Mouse (Mus musculus) intestine, embryonic 16.5 days (tissue): ENCODE data around the gene 1600014C23Rik. TPM values are rescaled to one million over a fixed set of nuclear protein-coding genes. Genes with fewer than 3 reads are reported as not detected.

Experiments
- ATAC-seq: fragments of 200-750 bp; cut with Nextera tagmentation; 2 replicates; pipeline ENCODE4 v1.8.0; 2017; ENCODE audit warnings: moderate TSS enrichment, moderate library complexity
- H3K27ac ChIP-seq: fragments of 300-500 bp; sonication (generic); 2 replicates; pipeline ENCODE4 v1.5.1; 2014; ENCODE audit warnings: mild to moderate bottlenecking, low read length
- H3K27me3 ChIP-seq: fragments of 300-500 bp; sonication (generic); replicated peaks from 2 replicates; pipeline ENCODE4 v1.6.1; 2014; ENCODE audit warnings: low read length, control low read depth, mixed read lengths; ENCODE audit not compliant: control insufficient read depth, insufficient read depth
- H3K36me3 ChIP-seq: fragments of 300-500 bp; sonication (generic); 2 replicates; pipeline ENCODE4 v1.6.1; 2014; ENCODE audit warnings: low read length, control low read depth; ENCODE audit not compliant: control insufficient read depth, insufficient read depth
- H3K4me1 ChIP-seq: fragments of 300-500 bp; sonication (generic); 2 replicates; pipeline ENCODE4 v1.6.1; 2014; ENCODE audit warnings: low read length, control low read depth, mixed read lengths; ENCODE audit not compliant: control insufficient read depth, insufficient read depth
- H3K4me2 ChIP-seq: fragments of 300-500 bp; sonication (generic); 2 replicates; pipeline ENCODE4 v1.6.1; 2014; ENCODE audit warnings: low read depth, low read length, control low read depth
- H3K4me3 ChIP-seq: fragments of 300-500 bp; sonication (generic); 2 replicates; pipeline ENCODE4 v1.5.1; 2014; ENCODE audit warnings: mild to moderate bottlenecking, low read length
- H3K9ac ChIP-seq: fragments of 300-500 bp; sonication (generic); 2 replicates; pipeline ENCODE4 v1.6.1; 2014; ENCODE audit warnings: low read depth, low read length
- H3K9me3 ChIP-seq: fragments of 300-500 bp; sonication (generic); 2 replicates; pipeline ENCODE4 v1.6.1; 2016; ENCODE audit warnings: low read length, control low read depth; ENCODE audit not compliant: control insufficient read depth
- WGBS: fragments of 180-500 bp; shearing (Covaris S2); extraction: QIAGEN DNeasy Blood & Tissue Kit; methylation state at CpG from one replicate; pipeline ENCODE4 v1.1.7; 2014; 5-methylcytosine and 5-hydroxymethylcytosine counted together
- polyA plus RNA-seq: library from polyadenylated mRNA; unstranded; fragments of >200 nt; fragmentation: Nextera tagmentation; extraction: Ambion mirVana; gene quantifications from 2 replicates; pipeline ENCODE4 v1.2.1, GENCODE M21; 2015

Gene 1600014C23Rik
- polyA plus RNA-seq, 1 experiment from 2014 or later, result 0.76 TPM

DNA sequence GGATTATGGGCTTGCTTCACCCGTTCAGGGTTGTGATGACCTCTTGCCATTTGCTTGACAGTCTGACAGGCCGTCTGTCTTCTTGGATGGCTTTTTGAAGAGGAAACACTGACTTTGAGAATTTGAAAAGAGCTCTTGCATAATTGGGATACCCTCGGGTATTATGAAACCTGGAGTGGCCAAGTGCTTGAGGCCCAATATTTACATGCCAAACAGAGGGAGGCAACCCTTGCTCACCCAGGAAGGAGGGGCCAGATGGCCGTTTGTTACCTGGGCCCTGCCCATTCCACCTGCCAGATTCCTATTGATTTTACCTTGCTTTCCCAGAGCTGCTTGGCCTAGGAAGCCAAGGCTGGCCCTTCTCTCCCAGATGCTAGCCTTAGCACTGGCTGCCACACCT lies 31.4 kb downstream of the 1600014C23Rik start:
- peak overlapping the region; percentile 40; the same call in 1 of the 2 replicates for H3K27ac ChIP-seq
- peak; percentile 39 for ATAC-seq
- H3K4me1 ChIP-seq, result peaks cover 33% of the 10 kb centered on the region
- no peak overlapping the region for H3K4me3 ChIP-seq
- no peaks in the 10 kb centered on the region for H3K27me3 ChIP-seq
- no peaks in the 10 kb centered on the region for H3K9me3 ChIP-seq
- no peak overlapping the region for H3K4me2 ChIP-seq
- no peak overlapping the region for H3K9ac ChIP-seq
- H3K36me3 ChIP-seq, result no peaks in the 10 kb centered on the region
- 42% methylated on average over 4 of the region's 4 CpGs for WGBS

DNA sequence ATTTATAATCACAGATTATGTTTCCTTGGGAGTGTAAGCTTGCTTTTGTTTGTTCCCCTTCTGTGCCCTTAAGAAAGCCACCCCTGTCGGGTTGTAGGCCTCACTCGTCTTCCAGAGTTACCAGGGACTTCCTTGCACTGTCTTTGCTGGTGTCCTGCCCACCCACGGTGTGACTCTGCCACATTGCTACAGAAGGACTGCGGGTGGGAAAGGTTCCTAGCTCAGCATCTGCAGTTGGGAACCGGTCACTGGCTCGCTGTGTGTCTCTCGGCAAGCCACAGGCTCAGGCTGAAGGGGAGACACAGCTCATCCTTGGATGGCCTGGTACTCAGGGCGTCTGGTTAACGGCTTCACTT lies 32.4 kb downstream of the 1600014C23Rik start:
- 73% methylated on average over 9 of the region's 9 CpGs for WGBS
- no peak overlapping the region for H3K4me2 ChIP-seq
- no peaks in the 10 kb centered on the region for H3K9me3 ChIP-seq
- H3K36me3 ChIP-seq, result peaks cover 4% of the 10 kb centered on the region; the same call in 1 of the 2 replicates
- ATAC-seq, result no peak
- H3K4me3 ChIP-seq, result no peak overlapping the region
- H3K27ac ChIP-seq, result no peak overlapping the region
- H3K9ac ChIP-seq, result no peak overlapping the region
- H3K4me1 ChIP-seq, result peaks cover 38% of the 10 kb centered on the region
- no peaks in the 10 kb centered on the region for H3K27me3 ChIP-seq

DNA sequence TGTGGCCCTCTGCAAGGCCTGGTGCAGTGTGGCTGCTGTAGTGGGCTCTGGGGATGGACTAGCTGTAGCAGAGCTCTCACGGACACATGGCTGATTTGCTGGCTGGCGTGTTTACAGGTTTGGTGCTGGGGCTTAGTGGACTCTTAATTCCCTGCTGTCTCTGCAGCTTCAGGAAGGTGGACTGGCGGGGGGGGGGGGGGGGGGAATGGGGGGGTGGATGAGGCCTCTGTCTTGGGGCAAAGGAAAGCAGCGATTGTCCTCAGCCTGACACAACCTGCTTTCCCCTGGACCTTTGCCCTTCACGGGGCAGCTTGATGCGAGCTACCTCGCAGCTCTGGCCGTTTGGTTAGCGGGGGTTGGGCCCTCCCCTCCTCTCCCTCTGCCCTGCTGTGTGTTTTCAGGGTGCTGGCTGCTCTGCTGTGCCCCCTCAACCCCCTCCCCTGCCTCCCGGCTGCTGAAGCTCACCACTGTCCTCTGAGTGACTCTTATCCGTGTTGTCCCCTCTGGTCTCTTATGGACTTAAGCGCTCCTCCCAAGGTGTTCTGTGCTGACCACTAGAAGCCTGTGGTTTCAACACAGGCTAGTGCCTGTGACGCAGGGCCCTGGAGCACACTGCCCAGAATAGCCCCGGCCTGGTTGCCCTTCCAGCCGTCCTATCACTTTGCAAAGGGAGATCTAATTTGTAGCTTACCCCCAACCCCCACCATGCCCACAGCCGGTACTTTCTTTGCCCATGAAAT lies 33.0 kb downstream of the 1600014C23Rik start:
- WGBS, result 52% methylated on average over 10 of the region's 16 CpGs
- H3K4me1 ChIP-seq, result peaks cover 38% of the 10 kb centered on the region
- peak overlapping the region; percentile 72; the same call in 1 of the 2 replicates for H3K27ac ChIP-seq
- no peak overlapping the region for H3K4me3 ChIP-seq
- ATAC-seq, result no peak
- no peaks in the 10 kb centered on the region for H3K9me3 ChIP-seq
- no peak overlapping the region for H3K9ac ChIP-seq
- H3K27me3 ChIP-seq, result no peaks in the 10 kb centered on the region
- peaks cover 4% of the 10 kb centered on the region; the same call in 1 of the 2 replicates for H3K36me3 ChIP-seq
- no peak overlapping the region for H3K4me2 ChIP-seq

DNA sequence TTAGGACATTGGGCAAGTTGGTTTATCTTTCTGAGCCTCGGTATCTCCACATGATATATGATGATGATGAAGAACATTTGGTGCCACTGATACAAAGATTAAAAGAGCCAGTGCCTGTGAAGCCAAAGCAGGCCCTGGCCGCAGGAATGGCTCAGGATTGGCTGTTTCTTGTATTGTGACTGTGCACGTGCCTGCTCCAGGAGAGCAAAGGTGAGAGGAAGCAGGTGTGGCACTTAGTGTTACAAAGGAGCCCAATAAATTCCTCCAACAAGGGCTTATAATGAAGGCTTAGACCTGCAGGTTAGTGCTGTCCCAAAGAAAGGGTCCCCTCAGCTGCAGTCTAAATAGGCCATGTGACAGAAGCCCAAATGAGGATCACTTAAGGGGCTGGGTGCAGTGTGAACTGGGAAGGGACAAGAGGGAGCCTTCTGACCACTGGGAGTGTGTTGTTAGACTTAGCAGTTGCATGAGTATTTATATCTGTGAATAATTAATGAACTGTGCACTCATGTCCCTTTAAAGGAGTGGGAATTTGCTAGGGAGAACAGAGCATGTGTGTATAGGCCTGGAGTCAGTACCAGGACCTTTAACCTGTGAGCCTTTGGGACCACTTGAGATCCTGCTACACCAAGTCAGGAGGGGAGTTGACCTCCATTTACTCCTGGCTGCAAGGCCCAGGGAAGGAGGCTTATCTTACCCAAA lies 34.5 kb downstream of the 1600014C23Rik start:
- Histone ChIP-seq H3K4me3 (no peak overlapping the region), H3K36me3 (peaks cover 4% of the 10 kb centered on the region; the same call in 1 of the 2 replicates), H3K9ac (no peak overlapping the region), H3K27ac (peak overlapping the region; percentile 72), H3K27me3 (no peaks in the 10 kb centered on the region), H3K4me1 (peaks cover 39% of the 10 kb centered on the region), H3K4me2 (no peak overlapping the region; the same call in 1 of the 2 replicates), H3K9me3 (no peaks in the 10 kb centered on the region)
- 63% methylated on average over 3 of the region's 3 CpGs for WGBS
- peak; percentile 80 for ATAC-seq

DNA sequence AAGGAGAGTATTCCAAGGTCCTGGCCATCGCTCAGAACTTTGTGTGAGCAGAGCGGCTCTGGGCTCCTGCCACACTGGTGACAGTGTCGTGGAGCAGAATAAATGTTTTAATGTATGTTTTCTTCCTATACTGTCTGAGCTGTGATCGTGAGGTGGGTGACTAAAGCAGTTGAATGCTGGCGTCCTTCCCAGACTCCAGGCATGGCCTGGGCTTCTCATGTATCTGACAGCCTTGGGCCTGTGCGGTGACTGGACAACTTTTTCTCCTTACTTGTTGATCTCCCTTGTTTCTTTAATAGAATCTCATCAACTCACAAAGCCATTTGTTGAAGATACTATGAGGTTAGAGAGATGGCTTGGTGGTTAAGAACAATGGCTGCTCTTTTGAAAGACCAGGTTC lies 35.3 kb downstream of the 1600014C23Rik start:
- Histone ChIP-seq H3K4me3 (no peak overlapping the region), H3K27ac (peak overlapping the region; percentile 20; the same call in 1 of the 2 replicates), H3K36me3 (peaks cover 4% of the 10 kb centered on the region; the same call in 1 of the 2 replicates), H3K4me2 (no peak overlapping the region), H3K27me3 (no peaks in the 10 kb centered on the region), H3K9ac (no peak overlapping the region), H3K4me1 (peaks cover 47% of the 10 kb centered on the region), H3K9me3 (no peaks in the 10 kb centered on the region)
- ATAC-seq, result no peak
- 78% methylated on average over 6 of the region's 6 CpGs for WGBS

DNA sequence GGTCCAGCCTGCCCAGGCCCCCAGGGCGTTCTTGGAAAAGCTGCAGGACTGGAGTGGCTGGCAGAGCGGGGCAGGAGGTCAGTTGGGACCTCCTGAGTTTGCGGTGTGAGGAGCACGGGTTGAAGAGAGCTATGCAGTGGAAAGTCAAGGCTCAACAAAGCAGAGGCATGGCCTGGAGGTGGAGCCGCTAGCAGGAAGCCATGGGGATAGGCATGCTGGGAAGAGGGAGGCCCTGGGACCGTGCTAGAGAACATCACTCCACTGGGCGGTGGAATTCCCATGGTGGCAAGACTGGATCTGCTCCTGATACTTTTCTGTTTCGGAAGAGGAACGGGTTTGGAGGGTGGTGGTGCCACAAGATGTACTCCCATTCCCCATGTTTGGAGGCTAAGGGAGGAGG lies 36.7 kb downstream of the 1600014C23Rik start:
- H3K9ac ChIP-seq, result no peak overlapping the region
- WGBS, result 94% methylated on average over 9 of the region's 9 CpGs
- H3K36me3 ChIP-seq, result peaks cover 4% of the 10 kb centered on the region; the same call in 1 of the 2 replicates
- H3K4me3 ChIP-seq, result no peak overlapping the region
- no peaks in the 10 kb centered on the region for H3K27me3 ChIP-seq
- H3K9me3 ChIP-seq, result no peaks in the 10 kb centered on the region
- H3K4me2 ChIP-seq, result no peak overlapping the region
- no peak overlapping the region for H3K27ac ChIP-seq
- no peak for ATAC-seq
- peaks cover 54% of the 10 kb centered on the region for H3K4me1 ChIP-seq

DNA sequence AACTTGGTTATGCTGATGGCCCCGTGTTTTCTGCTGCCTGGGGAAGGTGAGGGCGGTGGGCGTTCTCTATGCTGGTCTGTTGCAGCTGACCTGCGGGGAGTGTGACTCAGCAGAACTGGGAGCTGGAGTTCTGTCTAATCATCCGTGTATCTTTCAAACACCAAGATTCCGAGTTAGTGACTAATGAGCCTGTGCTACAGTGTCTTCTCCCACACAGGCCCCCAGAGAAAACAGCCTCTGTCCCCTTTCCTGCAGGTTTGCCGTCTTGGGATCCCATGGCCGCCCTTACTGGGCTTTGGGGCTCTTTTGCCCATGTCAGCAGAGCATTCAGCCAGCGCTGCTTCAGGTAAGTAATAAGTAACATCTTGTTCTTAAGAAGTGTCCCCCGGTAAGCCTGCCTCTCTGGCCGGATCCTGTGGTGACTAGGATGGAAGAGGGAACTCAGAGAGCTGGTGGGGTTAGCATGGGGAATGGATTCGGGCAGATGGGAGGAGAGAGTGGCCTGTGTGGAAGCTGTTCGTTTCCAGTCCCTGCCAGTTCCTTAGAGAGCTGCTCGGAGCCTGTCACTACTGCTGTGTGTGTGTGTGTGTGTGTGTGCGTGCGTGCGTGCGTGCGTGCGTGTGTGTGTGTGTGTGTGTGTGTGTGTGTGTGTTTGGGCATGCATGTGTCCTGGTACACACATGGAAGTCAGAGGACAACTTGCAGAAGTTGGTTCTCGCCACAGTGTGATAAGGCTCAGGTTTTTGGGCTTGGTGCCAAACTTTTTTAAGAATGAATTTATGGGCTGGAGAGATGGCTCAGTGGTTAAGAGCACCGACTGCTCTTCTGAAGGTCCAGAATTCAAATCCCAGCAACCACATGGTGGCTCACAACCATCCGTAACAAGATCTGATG lies 38.2 kb downstream of the 1600014C23Rik start:
- peaks cover 4% of the 10 kb centered on the region; the same call in 1 of the 2 replicates for H3K36me3 ChIP-seq
- WGBS, result 68% methylated on average over 23 of the region's 23 CpGs
- H3K9ac ChIP-seq, result no peak overlapping the region
- H3K27me3 ChIP-seq, result no peaks in the 10 kb centered on the region
- H3K27ac ChIP-seq, result no peak overlapping the region
- H3K4me2 ChIP-seq, result no peak overlapping the region
- peaks cover 44% of the 10 kb centered on the region for H3K4me1 ChIP-seq
- H3K9me3 ChIP-seq, result no peaks in the 10 kb centered on the region
- no peak for ATAC-seq
- no peak overlapping the region for H3K4me3 ChIP-seq

DNA sequence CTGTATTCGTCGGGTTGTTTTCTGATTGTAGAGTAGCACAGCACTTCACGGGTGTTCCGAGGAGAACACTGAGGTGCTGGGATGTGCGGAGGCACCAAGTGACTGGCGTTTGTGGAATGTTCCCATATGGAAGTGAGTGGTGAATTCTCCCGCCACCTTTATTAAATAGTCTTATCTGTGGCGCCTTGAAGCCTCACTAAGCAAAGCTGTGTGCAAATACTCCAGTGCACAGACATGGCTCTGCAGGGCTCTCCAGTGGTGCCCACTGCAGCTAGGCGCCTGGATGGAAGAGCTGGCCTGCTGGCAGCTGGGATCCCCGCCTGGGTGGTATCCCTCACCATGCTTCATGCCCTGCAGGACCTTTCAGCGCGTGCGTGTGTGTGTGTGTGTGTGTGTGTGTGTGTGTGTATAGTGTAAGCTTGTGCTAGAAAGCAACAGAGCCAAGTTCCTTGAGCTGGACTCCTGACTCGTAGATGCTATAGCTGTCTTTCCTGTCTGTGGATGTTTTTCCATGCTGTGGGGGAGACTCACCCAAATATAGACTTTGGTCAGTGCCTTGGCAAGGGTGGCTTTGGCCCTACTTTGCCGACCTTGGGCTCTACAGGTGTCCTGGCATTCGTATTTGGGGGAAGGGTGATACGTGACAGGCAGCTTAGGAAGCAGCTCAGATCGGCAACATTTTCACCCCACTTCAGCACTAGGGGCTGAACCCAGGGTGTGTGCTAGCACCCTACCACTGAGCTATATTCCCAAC lies 39.7 kb downstream of the 1600014C23Rik start:
- 60% methylated on average over 18 of the region's 18 CpGs for WGBS
- Histone ChIP-seq H3K27me3 (no peaks in the 10 kb centered on the region), H3K4me2 (no peak overlapping the region), H3K9me3 (no peaks in the 10 kb centered on the region), H3K9ac (no peak overlapping the region), H3K4me3 (no peak overlapping the region), H3K4me1 (peaks cover 30% of the 10 kb centered on the region), H3K27ac (no peak overlapping the region), H3K36me3 (peaks cover 4% of the 10 kb centered on the region; the same call in 1 of the 2 replicates)
- ATAC-seq, result 0 out of 2 replicates have a peak, but pooled peaks have one; percentile 5
